Mouse (Mus musculus): ENCODE results near the gene Txnrd1.

Gene Txnrd1

DNA sequence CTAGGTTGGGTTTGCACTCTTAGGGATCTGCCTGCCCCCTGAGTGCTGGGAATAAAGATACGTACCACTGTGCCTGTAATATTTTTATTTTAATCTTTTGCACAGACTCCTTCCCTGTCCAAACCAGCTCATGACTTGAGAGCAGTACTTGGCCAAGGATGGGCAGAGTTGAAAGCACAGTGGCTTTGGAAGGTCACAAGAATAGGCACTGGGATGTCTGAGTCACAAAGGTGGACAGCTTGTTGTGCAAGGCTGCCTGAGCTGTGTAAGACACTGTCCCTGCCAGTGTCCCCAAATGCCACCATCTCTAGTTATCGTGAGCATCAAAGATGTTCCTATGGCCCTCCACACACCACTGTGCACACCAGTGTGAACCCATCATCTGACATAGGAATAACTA lies 91.0 kb downstream of the Txnrd1 start:
- DNase-seq, result no peak

DNA sequence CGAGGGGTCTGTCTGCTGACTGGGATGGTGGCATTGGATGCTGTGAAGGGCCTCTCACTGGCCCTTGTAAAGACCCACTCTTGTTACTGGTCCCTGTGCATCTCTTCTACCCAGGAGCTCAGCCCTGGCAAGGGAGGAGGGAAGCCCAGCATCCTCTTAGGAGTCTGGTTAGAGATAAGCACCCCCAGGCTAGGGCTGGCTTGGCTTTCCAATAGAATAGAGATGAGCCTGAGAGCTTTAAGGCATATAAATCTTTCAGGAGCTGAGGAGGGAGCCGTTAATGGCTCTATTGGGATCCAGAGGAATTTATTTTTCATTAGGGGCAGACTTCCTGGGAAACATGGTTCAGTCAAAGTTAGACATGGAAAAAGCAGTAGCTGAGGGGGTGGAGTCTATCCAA lies 91.9 kb downstream of the Txnrd1 start:
- no peak for DNase-seq

DNA sequence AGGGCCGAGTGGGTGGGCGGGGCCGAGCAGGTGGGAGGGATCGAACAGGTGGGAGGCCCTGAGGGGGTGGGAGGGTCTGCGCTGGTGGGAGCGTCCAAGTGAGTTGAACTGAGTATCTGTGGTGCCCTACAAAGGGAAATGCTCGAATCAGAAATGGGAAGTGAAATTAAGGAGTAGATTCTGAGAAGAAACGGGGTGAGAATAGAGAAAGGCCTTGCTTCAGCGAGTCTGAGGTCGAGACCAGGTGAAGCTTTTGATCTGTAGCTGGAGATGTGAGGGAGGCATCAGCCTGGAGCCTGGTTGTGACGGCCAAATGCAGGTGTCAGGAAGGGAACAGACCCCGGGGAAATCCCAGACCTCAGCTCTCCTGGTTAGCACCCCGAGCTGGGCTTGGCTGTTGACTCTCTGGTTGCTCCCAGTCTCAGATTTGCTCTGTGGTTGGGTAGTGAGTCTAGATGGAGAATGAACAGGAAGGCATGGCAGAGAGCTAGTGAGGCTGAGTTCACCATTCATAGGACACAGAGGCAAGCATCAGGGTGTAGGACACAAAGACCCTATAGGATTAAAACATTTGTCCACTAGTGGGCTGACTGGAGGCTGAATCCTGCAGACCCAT lies 101.4 kb downstream of the Txnrd1 start:
- DNase-seq, result no peak

DNA sequence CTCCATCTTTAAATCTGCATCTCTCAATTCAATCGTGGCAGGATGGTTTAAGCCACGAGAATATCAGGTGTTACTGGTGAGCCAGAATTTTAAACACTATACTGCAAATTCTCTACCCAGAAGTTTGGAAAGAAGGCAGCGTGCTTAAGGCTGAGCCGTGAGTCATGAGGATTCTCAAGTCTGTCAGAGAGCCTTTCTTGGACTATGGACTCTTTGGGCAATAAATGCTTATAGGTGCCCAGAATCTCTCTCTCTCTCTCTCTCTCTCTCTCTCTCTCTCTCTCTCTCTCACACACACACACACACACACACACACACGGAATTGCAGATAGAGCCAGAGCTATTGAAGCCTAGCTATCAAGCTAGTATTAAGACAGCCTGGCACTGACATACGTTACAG lies 102.0 kb downstream of the Txnrd1 start:
- no peak for DNase-seq

Measured in cerebellum, adult 11 months (tissue).